Mouse (Mus musculus): ENCODE results near the gene 9330161L09Rik. TPM values are rescaled to one million over a fixed set of nuclear protein-coding genes. Genes with fewer than 3 reads are reported as not detected.
A peak's percentile ranks its signal among the peaks of the same experiment; 100 is the strongest.

9330161L09Rik gene
- polyA plus RNA-seq, 1 experiment from 2014 or later = 0.53 TPM

- ATAC-seq (replicated peaks; ENCODE audit: insufficient number of reproducible peaks, low FRiP score, low TSS enrichment) = no peak
- H3K4me3 ChIP-seq (ENCODE audit: low read depth, low read length) = no peak overlapping the region
- no peaks in the 10 kb centered on the region for H3K9me3 ChIP-seq (replicated peaks; ENCODE audit: control insufficient read depth, low read length)
- H3K9ac ChIP-seq (ENCODE audit: low read depth, low read length) = no peak overlapping the region
- no peak overlapping the region for H3K4me2 ChIP-seq
- no peaks in the 10 kb centered on the region for H3K27me3 ChIP-seq (ENCODE audit: control insufficient read depth, insufficient read depth, low read length)
- no peaks in the 10 kb centered on the region for H3K36me3 ChIP-seq (ENCODE audit: control insufficient read depth, insufficient read depth, low read length)
- 74% methylated on average over 12 of the region's 12 CpGs for WGBS (ENCODE audit: insufficient replicate concordance)
- no peak overlapping the region for H3K27ac ChIP-seq (ENCODE audit: low read depth, low read length)
- peaks cover 46% of the 10 kb centered on the region for H3K4me1 ChIP-seq (ENCODE audit: control insufficient read depth, insufficient read depth, low read length)
Measured at GRCm38 (mm10) chr12:103395486-103396275, 11.9 kb downstream of the 9330161L09Rik start.

- H3K4me2 ChIP-seq = 0 out of 2 replicates have a peak overlapping the region, but pooled peaks have one; percentile 3
- H3K4me1 ChIP-seq (ENCODE audit: control insufficient read depth, insufficient read depth, low read length) = peaks cover 55% of the 10 kb centered on the region
- peak overlapping the region; percentile 68 for H3K27ac ChIP-seq (ENCODE audit: low read depth, low read length)
Measured at GRCm38 (mm10) chr12:103393528-103393927, 14.1 kb downstream of the 9330161L09Rik start.

GRCm38 (mm10) chr12:103391098-103391497 is 16.5 kb downstream of the 9330161L09Rik start:
- no peak overlapping the region; the same call in 1 of the 2 replicates for H3K9ac ChIP-seq (ENCODE audit: low read depth, low read length)

More at GRCm38 (mm10) chr12:103393528-103393927, 14.1 kb downstream of the 9330161L09Rik start:
- no peak overlapping the region for H3K4me3 ChIP-seq (ENCODE audit: low read depth, low read length)
- WGBS (ENCODE audit: insufficient replicate concordance) = 18% methylated on average over 6 of the region's 6 CpGs
- H3K9ac ChIP-seq (ENCODE audit: low read depth, low read length) = 0 out of 2 replicates have a peak overlapping the region, but pooled peaks have one; percentile 44
- H3K9me3 ChIP-seq (replicated peaks; ENCODE audit: control insufficient read depth, low read length) = no peaks in the 10 kb centered on the region
- peak; percentile 80 for ATAC-seq (replicated peaks; ENCODE audit: insufficient number of reproducible peaks, low FRiP score, low TSS enrichment)
- no peaks in the 10 kb centered on the region for H3K27me3 ChIP-seq (ENCODE audit: control insufficient read depth, insufficient read depth, low read length)
- H3K36me3 ChIP-seq (ENCODE audit: control insufficient read depth, insufficient read depth, low read length) = no peaks in the 10 kb centered on the region

GRCm38 (mm10) chr12:103389982-103390381 is 17.6 kb downstream of the 9330161L09Rik start:
- H3K4me2 ChIP-seq = peak overlapping the region; percentile 81
- H3K27ac ChIP-seq (ENCODE audit: low read depth, low read length) = 0 out of 2 replicates have a peak overlapping the region, but pooled peaks have one; percentile 15
- no peaks in the 10 kb centered on the region for H3K9me3 ChIP-seq (replicated peaks; ENCODE audit: control insufficient read depth, low read length)
- WGBS (ENCODE audit: insufficient replicate concordance) = 62% methylated on average over 4 of the region's 4 CpGs
- H3K4me1 ChIP-seq (ENCODE audit: control insufficient read depth, insufficient read depth, low read length) = peaks cover 41% of the 10 kb centered on the region
- peak overlapping the region; percentile 35; the same call in 1 of the 2 replicates for H3K9ac ChIP-seq (ENCODE audit: low read depth, low read length)
- H3K27me3 ChIP-seq (ENCODE audit: control insufficient read depth, insufficient read depth, low read length) = no peaks in the 10 kb centered on the region
- no peak for ATAC-seq (replicated peaks; ENCODE audit: insufficient number of reproducible peaks, low FRiP score, low TSS enrichment)
- H3K36me3 ChIP-seq (ENCODE audit: control insufficient read depth, insufficient read depth, low read length) = no peaks in the 10 kb centered on the region
- peak overlapping the region; percentile 77 for H3K4me3 ChIP-seq (ENCODE audit: low read depth, low read length)

More at GRCm38 (mm10) chr12:103391098-103391497, 16.5 kb downstream of the 9330161L09Rik start:
- Histone ChIP-seq H3K4me2 (peak overlapping the region; percentile 81), H3K4me3 (ENCODE audit: low read depth, low read length) (no peak overlapping the region), H3K27me3 (ENCODE audit: control insufficient read depth, insufficient read depth, low read length) (no peaks in the 10 kb centered on the region), H3K9me3 (replicated peaks; ENCODE audit: control insufficient read depth, low read length) (no peaks in the 10 kb centered on the region), H3K36me3 (ENCODE audit: control insufficient read depth, insufficient read depth, low read length) (no peaks in the 10 kb centered on the region), H3K4me1 (ENCODE audit: control insufficient read depth, insufficient read depth, low read length) (peaks cover 45% of the 10 kb centered on the region), H3K27ac (ENCODE audit: low read depth, low read length) (peak overlapping the region; percentile 41; the same call in 1 of the 2 replicates)
- 58% methylated on average over 7 of the region's 7 CpGs for WGBS (ENCODE audit: insufficient replicate concordance)
- ATAC-seq (replicated peaks; ENCODE audit: insufficient number of reproducible peaks, low FRiP score, low TSS enrichment) = no peak

DNA sequence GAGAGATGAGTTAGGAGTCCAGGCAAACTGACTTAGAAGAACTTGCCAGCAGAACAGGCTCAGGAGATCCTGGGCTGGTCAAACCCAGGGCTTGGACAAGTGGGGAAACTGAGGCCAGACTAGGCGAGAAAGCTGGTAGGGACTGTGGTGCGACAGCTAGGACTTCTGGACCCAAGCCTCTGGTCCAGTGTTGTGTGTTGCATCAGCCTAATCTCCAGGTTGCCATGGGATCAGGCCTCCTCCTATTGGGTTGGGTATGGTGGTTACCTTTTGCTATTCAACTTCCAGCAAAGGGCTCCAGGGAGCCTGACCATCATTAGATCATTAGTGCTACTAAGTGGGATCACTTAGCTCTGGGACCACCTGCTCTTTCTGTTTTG is 18.3 kb downstream of the 9330161L09Rik start:
- WGBS (ENCODE audit: insufficient replicate concordance) = 49% methylated on average over 2 of the region's 2 CpGs
- Histone ChIP-seq H3K36me3 (ENCODE audit: control insufficient read depth, insufficient read depth, low read length) (no peaks in the 10 kb centered on the region), H3K27me3 (ENCODE audit: control insufficient read depth, insufficient read depth, low read length) (no peaks in the 10 kb centered on the region), H3K4me3 (ENCODE audit: low read depth, low read length) (peak overlapping the region; percentile 77), H3K9ac (ENCODE audit: low read depth, low read length) (peak overlapping the region; percentile 87), H3K27ac (ENCODE audit: low read depth, low read length) (peak overlapping the region; percentile 72), H3K4me2 (peak overlapping the region; percentile 81), H3K4me1 (ENCODE audit: control insufficient read depth, insufficient read depth, low read length) (peaks cover 41% of the 10 kb centered on the region), H3K9me3 (replicated peaks; ENCODE audit: control insufficient read depth, low read length) (no peaks in the 10 kb centered on the region)
- ATAC-seq (replicated peaks; ENCODE audit: insufficient number of reproducible peaks, low FRiP score, low TSS enrichment) = no peak

DNA sequence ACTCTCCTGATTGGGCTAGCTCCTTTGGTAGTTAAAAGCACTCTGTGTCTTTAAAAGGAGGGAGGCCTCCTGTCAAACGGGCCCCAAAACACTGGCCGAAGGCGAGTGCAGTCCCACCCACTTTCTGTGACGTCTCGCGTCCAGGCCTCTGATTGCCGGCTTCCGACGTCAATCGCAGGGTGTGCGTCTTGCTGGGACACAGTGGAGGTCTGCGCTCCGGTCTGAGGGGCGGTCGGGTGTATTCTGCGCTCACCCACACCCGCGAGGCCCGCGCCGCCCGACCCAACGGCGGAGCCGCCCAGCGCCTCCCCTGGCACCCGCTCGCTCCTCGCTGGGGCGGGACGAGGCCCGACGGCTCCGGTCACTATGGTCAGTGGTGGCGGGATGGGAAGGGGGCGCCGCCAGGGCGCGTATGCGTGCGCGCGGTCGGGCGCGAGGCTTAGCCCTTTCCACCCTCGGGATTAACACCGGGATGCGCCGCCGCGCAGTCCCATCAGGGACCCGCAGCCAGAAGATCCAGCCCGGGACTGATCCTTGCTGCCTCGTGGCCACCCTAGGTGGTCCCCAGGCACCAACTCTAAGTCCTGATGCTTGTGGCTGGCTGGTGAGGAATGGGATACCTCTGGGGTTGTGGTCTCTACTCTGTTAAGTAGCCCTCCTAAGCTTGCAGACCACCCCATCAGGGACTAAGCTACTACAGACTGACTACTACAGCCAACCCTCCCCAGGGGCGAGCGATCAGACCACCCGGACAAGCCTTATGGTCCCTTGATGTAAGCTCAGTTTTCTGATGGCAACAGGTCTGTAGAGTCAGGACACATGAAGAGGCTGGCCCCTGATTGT is 18.9 kb downstream of the 9330161L09Rik start, which contains the start of gene Otub2:
TSS of gene Otub2 (plus strand) at position 178 of the 843 bp plus-strand sequence.
- H3K4me2 ChIP-seq = peak within 1 kb of the TSS; percentile 81
- WGBS (ENCODE audit: insufficient replicate concordance) = under 1% methylated on average over 58 of the region's 58 CpGs
- ATAC-seq (replicated peaks; ENCODE audit: insufficient number of reproducible peaks, low FRiP score, low TSS enrichment) = peak; percentile 94
- no peaks in the 10 kb centered on the region for H3K27me3 ChIP-seq (ENCODE audit: control insufficient read depth, insufficient read depth, low read length)
- peak within 1 kb of the TSS; percentile 72 for H3K27ac ChIP-seq (ENCODE audit: low read depth, low read length)
- no peaks in the 10 kb centered on the region for H3K9me3 ChIP-seq (replicated peaks; ENCODE audit: control insufficient read depth, low read length)
- peak within 1 kb of the TSS; percentile 87 for H3K9ac ChIP-seq (ENCODE audit: low read depth, low read length)
- H3K4me1 ChIP-seq (ENCODE audit: control insufficient read depth, insufficient read depth, low read length) = peaks cover 37% of the 10 kb centered on the region
- peak within 1 kb of the TSS; percentile 77 for H3K4me3 ChIP-seq (ENCODE audit: low read depth, low read length)
- H3K36me3 ChIP-seq (ENCODE audit: control insufficient read depth, insufficient read depth, low read length) = no peaks in the 10 kb centered on the region

DNA sequence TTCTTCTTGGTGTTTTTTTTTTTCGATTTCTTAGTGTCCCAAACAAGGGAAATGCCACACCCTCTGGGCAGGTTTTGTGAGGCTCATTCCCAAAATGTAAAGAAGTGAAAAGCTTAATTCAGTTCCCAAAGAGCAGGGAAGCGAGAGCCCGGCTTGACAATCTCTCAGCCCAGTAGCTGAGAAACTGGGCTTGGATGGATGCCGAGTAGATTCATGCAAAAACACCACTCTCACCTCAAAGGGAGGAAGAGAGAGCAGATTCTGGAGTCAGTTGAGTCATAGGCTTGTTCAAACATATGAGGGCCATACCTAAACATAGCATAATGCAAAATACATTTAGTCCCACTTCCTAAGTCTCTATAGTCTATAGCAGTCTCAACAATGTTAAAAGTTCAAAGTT is 27.4 kb downstream of the 9330161L09Rik start:
- Histone ChIP-seq H3K4me3 (ENCODE audit: low read depth, low read length) (no peak overlapping the region), H3K9ac (ENCODE audit: low read depth, low read length) (no peak overlapping the region), H3K4me2 (no peak overlapping the region), H3K27me3 (ENCODE audit: control insufficient read depth, insufficient read depth, low read length) (no peaks in the 10 kb centered on the region), H3K36me3 (ENCODE audit: control insufficient read depth, insufficient read depth, low read length) (no peaks in the 10 kb centered on the region), H3K9me3 (replicated peaks; ENCODE audit: control insufficient read depth, low read length) (no peaks in the 10 kb centered on the region), H3K27ac (ENCODE audit: low read depth, low read length) (no peak overlapping the region), H3K4me1 (ENCODE audit: control insufficient read depth, insufficient read depth, low read length) (no peaks in the 10 kb centered on the region)
- 73% methylated on average over 4 of the region's 4 CpGs for WGBS (ENCODE audit: insufficient replicate concordance)
- no peak for ATAC-seq (replicated peaks; ENCODE audit: insufficient number of reproducible peaks, low FRiP score, low TSS enrichment)

DNA sequence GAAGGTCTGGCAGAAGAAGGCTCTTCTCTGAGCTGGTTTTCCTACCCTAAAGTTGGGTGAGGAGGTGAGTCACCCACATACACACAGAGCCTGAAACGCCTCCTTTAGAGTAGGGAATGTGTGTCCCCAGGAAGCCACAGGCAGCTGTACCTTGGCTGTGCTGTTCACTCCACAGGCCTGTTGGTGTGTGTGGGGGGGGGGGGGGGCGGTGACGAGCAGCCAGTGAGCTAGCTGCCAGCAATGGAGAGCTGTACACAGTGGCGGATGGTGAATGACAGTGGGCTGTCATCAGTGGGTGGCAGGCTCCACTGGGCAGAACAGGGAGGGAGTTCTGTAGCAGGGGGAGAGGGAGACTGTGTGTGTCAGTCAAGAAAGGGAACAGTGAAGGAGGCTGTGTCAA is 30.8 kb downstream of the 9330161L09Rik start:
- Histone ChIP-seq H3K36me3 (ENCODE audit: control insufficient read depth, insufficient read depth, low read length) (no peaks in the 10 kb centered on the region), H3K27ac (ENCODE audit: low read depth, low read length) (no peak overlapping the region), H3K4me3 (ENCODE audit: low read depth, low read length) (no peak overlapping the region), H3K4me2 (no peak overlapping the region), H3K9ac (ENCODE audit: low read depth, low read length) (no peak overlapping the region), H3K4me1 (ENCODE audit: control insufficient read depth, insufficient read depth, low read length) (no peaks in the 10 kb centered on the region), H3K27me3 (ENCODE audit: control insufficient read depth, insufficient read depth, low read length) (no peaks in the 10 kb centered on the region), H3K9me3 (replicated peaks; ENCODE audit: control insufficient read depth, low read length) (no peaks in the 10 kb centered on the region)
- 54% methylated on average over 4 of the region's 4 CpGs for WGBS (ENCODE audit: insufficient replicate concordance)
- no peak for ATAC-seq (replicated peaks; ENCODE audit: insufficient number of reproducible peaks, low FRiP score, low TSS enrichment)

Data from heart, embryonic 11.5 days (tissue).